Mouse (Mus musculus) hindbrain, embryonic 12.5 days (tissue): ENCODE results near the gene Prr22. TPM values are rescaled to one million over a fixed set of nuclear protein-coding genes. Genes with fewer than 3 reads are reported as not detected.
A peak's percentile ranks its signal among the peaks of the same experiment; 100 is the strongest.

Experiments
- ATAC-seq: fragments of 200-750 bp; cut with Nextera tagmentation; 2 replicates; pipeline ENCODE4 v1.8.0; 2017; ENCODE audit warnings: moderate TSS enrichment; ENCODE audit not compliant: low FRiP score
- H3K27ac ChIP-seq: fragments of 300-500 bp; sonication (generic); 2 replicates; pipeline ENCODE4 v1.5.1; 2016; ENCODE audit warnings: mild to moderate bottlenecking
- H3K27me3 ChIP-seq: fragments of 300-500 bp; sonication (generic); 2 replicates; pipeline ENCODE4 v1.6.1; 2016; ENCODE audit warnings: mild to moderate bottlenecking
- H3K36me3 ChIP-seq: fragments of 300-500 bp; sonication (generic); 2 replicates; pipeline ENCODE4 v1.6.1; 2016; ENCODE audit warnings: mild to moderate bottlenecking
- H3K4me1 ChIP-seq: fragments of 300-500 bp; sonication (generic); 2 replicates; pipeline ENCODE4 v1.6.1; 2016
- H3K4me2 ChIP-seq: fragments of 300-500 bp; sonication (generic); replicated peaks from 2 replicates; pipeline ENCODE4 v1.6.1; 2016; ENCODE audit warnings: mild to moderate bottlenecking
- H3K4me3 ChIP-seq: fragments of 300-500 bp; sonication (generic); 2 replicates; pipeline ENCODE4 v1.5.1; 2016; ENCODE audit warnings: mild to moderate bottlenecking
- H3K9ac ChIP-seq: fragments of 300-500 bp; sonication (generic); 2 replicates; pipeline ENCODE4 v1.6.1; 2016; ENCODE audit warnings: mild to moderate bottlenecking, moderate library complexity
- H3K9me3 ChIP-seq: fragments of 300-500 bp; sonication (generic); replicated peaks from 2 replicates; pipeline ENCODE4 v1.6.1; 2016; ENCODE audit warnings: mild to moderate bottlenecking
- WGBS: fragments of 180-500 bp; shearing (Covaris S2); methylation state at CpG from one replicate; pipeline ENCODE4 v1.1.7; 2016; 5-methylcytosine and 5-hydroxymethylcytosine counted together
- polyA plus RNA-seq: library from polyadenylated mRNA; unstranded; fragments of >200 nt; fragmentation: Nextera tagmentation; extraction: Ambion mirVana; gene quantifications from 2 replicates; pipeline ENCODE4 v1.2.1, GENCODE M21; 2016

Prr22 gene
- polyA plus RNA-seq, 1 experiment from 2014 or later: 1.7 TPM

- 79% methylated on average over 8 of the region's 8 CpGs for WGBS
- no peak overlapping the region for H3K27ac ChIP-seq
- peaks cover 18% of the 10 kb centered on the region for H3K36me3 ChIP-seq
- peaks cover 16% of the 10 kb centered on the region for H3K27me3 ChIP-seq
- H3K4me1 ChIP-seq: peaks cover 23% of the 10 kb centered on the region
- no peak overlapping the region for H3K4me3 ChIP-seq
- H3K9ac ChIP-seq: no peak overlapping the region
- no peaks in the 10 kb centered on the region for H3K9me3 ChIP-seq
- no peak for ATAC-seq
- peak overlapping the region; percentile 76; the same call in 1 of the 2 replicates for H3K4me2 ChIP-seq
Observed at GRCm38 (mm10) chr17:56763741-56764250, 6.3 kb upstream of the Prr22 start.

GRCm38 (mm10) chr17:56764474-56765354, 5.3 kb upstream of the Prr22 start, which contains the start of gene Dus3l:
Gene Dus3l (plus strand): TSS chr17:56764757.
- ATAC-seq: peak; percentile 83
- WGBS: 2% methylated on average over 55 of the region's 58 CpGs
- H3K27ac ChIP-seq: peak within 1 kb of the TSS; percentile 95

GRCm38 (mm10) chr17:56765431-56765830, 4.6 kb upstream of the Prr22 start:
- WGBS: 60% methylated on average over 12 of the region's 12 CpGs
- Histone ChIP-seq H3K27me3 (peaks cover 9% of the 10 kb centered on the region), H3K4me3 (peak overlapping the region; percentile 70), H3K36me3 (peaks cover 34% of the 10 kb centered on the region), H3K4me2 (peak overlapping the region; percentile 76), H3K9ac (peak overlapping the region; percentile 79), H3K9me3 (no peaks in the 10 kb centered on the region), H3K4me1 (peaks cover 23% of the 10 kb centered on the region), H3K27ac (peak overlapping the region; percentile 95; the same call in 1 of the 2 replicates)
- peak; percentile 6 for ATAC-seq

More at GRCm38 (mm10) chr17:56764474-56765354, 5.3 kb upstream of the Prr22 start, which contains the start of gene Dus3l:
- Histone ChIP-seq H3K36me3 (peaks cover 27% of the 10 kb centered on the region), H3K9ac (peak within 1 kb of the TSS; percentile 79), H3K9me3 (no peaks in the 10 kb centered on the region), H3K4me2 (peak within 1 kb of the TSS; percentile 76), H3K4me3 (peak within 1 kb of the TSS; percentile 70), H3K4me1 (peaks cover 23% of the 10 kb centered on the region), H3K27me3 (peaks cover 14% of the 10 kb centered on the region)

GRCm38 (mm10) chr17:56766631-56767405, 3.2 kb upstream of the Prr22 start:
- no peak for ATAC-seq
- Histone ChIP-seq H3K36me3 (peaks cover 47% of the 10 kb centered on the region), H3K4me2 (no peak overlapping the region), H3K4me3 (no peak overlapping the region), H3K27me3 (no peaks in the 10 kb centered on the region), H3K9ac (no peak overlapping the region), H3K4me1 (peaks cover 20% of the 10 kb centered on the region), H3K27ac (no peak overlapping the region), H3K9me3 (no peaks in the 10 kb centered on the region)
- 87% methylated on average over 27 of the region's 27 CpGs for WGBS

GRCm38 (mm10) chr17:56767531-56768135, 2.4 kb upstream of the Prr22 start:
- Histone ChIP-seq H3K4me2 (no peak overlapping the region), H3K36me3 (peaks cover 47% of the 10 kb centered on the region), H3K27me3 (no peaks in the 10 kb centered on the region), H3K9me3 (no peaks in the 10 kb centered on the region), H3K4me3 (no peak overlapping the region), H3K27ac (no peak overlapping the region), H3K4me1 (peaks cover 14% of the 10 kb centered on the region), H3K9ac (no peak overlapping the region)
- ATAC-seq: no peak
- WGBS: 94% methylated on average over 29 of the region's 29 CpGs

- peaks cover 47% of the 10 kb centered on the region for H3K36me3 ChIP-seq
- no peak overlapping the region for H3K27ac ChIP-seq
- WGBS: 93% methylated on average over 11 of the region's 11 CpGs
- no peak for ATAC-seq
- no peaks in the 10 kb centered on the region for H3K9me3 ChIP-seq
- H3K4me1 ChIP-seq: peaks cover 6% of the 10 kb centered on the region
- no peak overlapping the region for H3K4me2 ChIP-seq
- H3K27me3 ChIP-seq: no peaks in the 10 kb centered on the region
- no peak overlapping the region for H3K9ac ChIP-seq
- H3K4me3 ChIP-seq: no peak overlapping the region
Observed at GRCm38 (mm10) chr17:56768941-56769340, 1.1 kb upstream of the Prr22 start.

GRCm38 (mm10) chr17:56777568-56777967, 7.5 kb downstream of the Prr22 start:
- Histone ChIP-seq H3K4me2 (no peak overlapping the region), H3K9me3 (peaks cover 6% of the 10 kb centered on the region; the same call in 1 of the 2 replicates), H3K27me3 (no peaks in the 10 kb centered on the region), H3K36me3 (peaks cover 12% of the 10 kb centered on the region), H3K4me3 (no peak overlapping the region), H3K27ac (no peak overlapping the region), H3K9ac (no peak overlapping the region), H3K4me1 (no peaks in the 10 kb centered on the region)
- WGBS: 91% methylated on average over 11 of the region's 11 CpGs
- ATAC-seq: no peak

GRCm38 (mm10) chr17:56778779-56779362, 8.8 kb downstream of the Prr22 start:
- H3K4me1 ChIP-seq: no peaks in the 10 kb centered on the region
- H3K27me3 ChIP-seq: no peaks in the 10 kb centered on the region
- peaks cover 6% of the 10 kb centered on the region; the same call in 1 of the 2 replicates for H3K9me3 ChIP-seq
- H3K4me3 ChIP-seq: no peak overlapping the region
- 39% methylated on average over 3 of the region's 3 CpGs for WGBS
- no peak for ATAC-seq
- H3K27ac ChIP-seq: no peak overlapping the region
- no peak overlapping the region for H3K4me2 ChIP-seq
- H3K9ac ChIP-seq: no peak overlapping the region
- H3K36me3 ChIP-seq: peaks cover 12% of the 10 kb centered on the region

- Histone ChIP-seq H3K4me1 (no peaks in the 10 kb centered on the region), H3K9me3 (peaks cover 6% of the 10 kb centered on the region; the same call in 1 of the 2 replicates), H3K4me3 (no peak overlapping the region), H3K27ac (no peak overlapping the region), H3K36me3 (peaks cover 12% of the 10 kb centered on the region), H3K27me3 (no peaks in the 10 kb centered on the region), H3K9ac (no peak overlapping the region), H3K4me2 (no peak overlapping the region)
- 82% methylated on average over 13 of the region's 13 CpGs for WGBS
- ATAC-seq: no peak
Observed at GRCm38 (mm10) chr17:56780291-56780978, 10.4 kb downstream of the Prr22 start.

- no peak overlapping the region for H3K4me2 ChIP-seq
- no peak for ATAC-seq
- H3K27me3 ChIP-seq: no peaks in the 10 kb centered on the region
- no peak overlapping the region for H3K27ac ChIP-seq
- no peak overlapping the region for H3K9ac ChIP-seq
- H3K4me3 ChIP-seq: no peak overlapping the region
- WGBS: 72% methylated on average over 3 of the region's 3 CpGs
- no peaks in the 10 kb centered on the region for H3K9me3 ChIP-seq
- no peaks in the 10 kb centered on the region for H3K36me3 ChIP-seq
- no peaks in the 10 kb centered on the region for H3K4me1 ChIP-seq
Observed at GRCm38 (mm10) chr17:56788886-56789285, 18.8 kb downstream of the Prr22 start.

- Histone ChIP-seq H3K36me3 (no peaks in the 10 kb centered on the region), H3K27me3 (no peaks in the 10 kb centered on the region), H3K9me3 (no peaks in the 10 kb centered on the region), H3K9ac (no peak overlapping the region), H3K4me1 (no peaks in the 10 kb centered on the region), H3K4me3 (no peak overlapping the region), H3K27ac (no peak overlapping the region), H3K4me2 (no peak overlapping the region)
- WGBS: 85% methylated on average over 6 of the region's 6 CpGs
- ATAC-seq: no peak
Observed at GRCm38 (mm10) chr17:56789286-56789685, 19.2 kb downstream of the Prr22 start.
